Mouse (Mus musculus) retina, embryonic 14.5 days (tissue): Measurements from ENCODE around the gene Nudt6.

Experiments
- DNase-seq: peaks from one replicate; pipeline ENCODE4 v3.0.0-alpha.2; 2015; ENCODE audit warnings: low spot score

The Nudt6 gene

GRCm38 (mm10) chr3:37420072-37420471 is at the start of gene Nudt6:
Nudt6 (minus strand) TSS chr3:37420211.
- DNase-seq, result peak; percentile 94

- no peak for DNase-seq
Measured at GRCm38 (mm10) chr3:37469353-37469752, 49.3 kb upstream of the Nudt6 start.

- DNase-seq, result peak; percentile 50
Measured at GRCm38 (mm10) chr3:37468170-37468569, 48.2 kb upstream of the Nudt6 start.

- no peak for DNase-seq
Measured at GRCm38 (mm10) chr3:37455992-37456391, 36.0 kb upstream of the Nudt6 start.

- no peak for DNase-seq
Measured at GRCm38 (mm10) chr3:37443409-37443808, 23.4 kb upstream of the Nudt6 start.

GRCm38 (mm10) chr3:37439770-37440169 is 19.8 kb upstream of the Nudt6 start:
- no peak for DNase-seq

- DNase-seq, result no peak
Measured at GRCm38 (mm10) chr3:37430359-37430758, 10.3 kb upstream of the Nudt6 start.

- DNase-seq, result no peak
Measured at GRCm38 (mm10) chr3:37426069-37426468, 6.1 kb upstream of the Nudt6 start.

GRCm38 (mm10) chr3:37421179-37421578 is 1.2 kb upstream of the Nudt6 start:
- no peak for DNase-seq

GRCm38 (mm10) chr3:37420641-37421040 is 630 bp upstream of the Nudt6 start:
- peak; percentile 41 for DNase-seq

GRCm38 (mm10) chr3:37419458-37419991 is 486 bp downstream of the Nudt6 start, which contains the start of gene Spata5:
Spata5 (plus strand) TSS chr3:37419896.
- DNase-seq, result peak; percentile 100

GRCm38 (mm10) chr3:37418961-37419457 is 1.0 kb downstream of the Nudt6 start:
- peak; percentile 73 for DNase-seq

- no peak for DNase-seq
Measured at GRCm38 (mm10) chr3:37418341-37418740, 1.7 kb downstream of the Nudt6 start.

GRCm38 (mm10) chr3:37414413-37414960 is 5.5 kb downstream of the Nudt6 start:
- peak; percentile 87 for DNase-seq

- no peak for DNase-seq
Measured at GRCm38 (mm10) chr3:37413446-37413845, 6.6 kb downstream of the Nudt6 start.

GRCm38 (mm10) chr3:37407598-37407997 is 12.4 kb downstream of the Nudt6 start:
- no peak for DNase-seq

GRCm38 (mm10) chr3:37401729-37402610 is 18.0 kb downstream of the Nudt6 start:
- DNase-seq, result no peak

- no peak for DNase-seq
Measured at GRCm38 (mm10) chr3:37398661-37399395, 21.2 kb downstream of the Nudt6 start.

GRCm38 (mm10) chr3:37397646-37398045 is 22.4 kb downstream of the Nudt6 start:
- no peak for DNase-seq

- no peak for DNase-seq
Measured at GRCm38 (mm10) chr3:37396930-37397608, 22.9 kb downstream of the Nudt6 start.

- DNase-seq, result no peak
Measured at GRCm38 (mm10) chr3:37387310-37387709, 32.7 kb downstream of the Nudt6 start.
